Mouse (Mus musculus): Measurements from ENCODE around the gene Arf3.

The Arf3 gene

GRCm38 (mm10) chr15:98791221-98791620 lies 28.2 kb upstream of the Arf3 start:
- DNase-seq (ENCODE audit: low read depth, low spot score), result no peak

- DNase-seq (ENCODE audit: low read depth, low spot score), result no peak
These were observed 27.7 kb upstream of the Arf3 start for GRCm38 (mm10) chr15:98790761-98791160.

- DNase-seq (ENCODE audit: low read depth, low spot score), result peak; percentile 60
These were observed 26.9 kb upstream of the Arf3 start, which contains the start of gene Wnt1 for GRCm38 (mm10) chr15:98789661-98790535. TSS of gene Wnt1 (plus strand) at chr15:98789857.

- no peak for DNase-seq (ENCODE audit: low read depth, low spot score)
These were observed 26.1 kb upstream of the Arf3 start for GRCm38 (mm10) chr15:98788972-98789660.

- no peak for DNase-seq (ENCODE audit: low read depth, low spot score)
These were observed 24.9 kb upstream of the Arf3 start for GRCm38 (mm10) chr15:98787930-98788329.

- no peak for DNase-seq (ENCODE audit: low read depth, low spot score)
These were observed 22.7 kb upstream of the Arf3 start for GRCm38 (mm10) chr15:98785744-98786143.

GRCm38 (mm10) chr15:98781166-98781565 lies 18.2 kb upstream of the Arf3 start:
- no peak for DNase-seq (ENCODE audit: low read depth, low spot score)

- no peak for DNase-seq (ENCODE audit: low read depth, low spot score)
These were observed 17.6 kb upstream of the Arf3 start for GRCm38 (mm10) chr15:98780573-98780972.

GRCm38 (mm10) chr15:98780075-98780474 lies 17.1 kb upstream of the Arf3 start:
- no peak for DNase-seq (ENCODE audit: low read depth, low spot score)

- no peak for DNase-seq (ENCODE audit: low read depth, low spot score)
These were observed 15.8 kb upstream of the Arf3 start for GRCm38 (mm10) chr15:98778806-98779205.

- DNase-seq (ENCODE audit: low read depth, low spot score), result no peak
These were observed 15.3 kb upstream of the Arf3 start for GRCm38 (mm10) chr15:98778191-98778770.

- DNase-seq (ENCODE audit: low read depth, low spot score), result no peak
These were observed 14.7 kb upstream of the Arf3 start, which contains the start of gene Wnt10b for GRCm38 (mm10) chr15:98777762-98778161. TSS of gene Wnt10b (minus strand) at chr15:98778150.

GRCm38 (mm10) chr15:98777005-98777616 lies 14.1 kb upstream of the Arf3 start:
- no peak for DNase-seq (ENCODE audit: low read depth, low spot score)

- no peak for DNase-seq (ENCODE audit: low read depth, low spot score)
These were observed 13.4 kb upstream of the Arf3 start for GRCm38 (mm10) chr15:98776280-98777004.

GRCm38 (mm10) chr15:98775533-98775932 lies 12.5 kb upstream of the Arf3 start:
- no peak for DNase-seq (ENCODE audit: low read depth, low spot score)

- DNase-seq (ENCODE audit: low read depth, low spot score), result no peak
These were observed 11.1 kb upstream of the Arf3 start for GRCm38 (mm10) chr15:98774096-98774495.

GRCm38 (mm10) chr15:98772511-98773211 lies 9.6 kb upstream of the Arf3 start:
- DNase-seq (ENCODE audit: low read depth, low spot score), result no peak

- no peak for DNase-seq (ENCODE audit: low read depth, low spot score)
These were observed 8.9 kb upstream of the Arf3 start for GRCm38 (mm10) chr15:98771813-98772425.

GRCm38 (mm10) chr15:98768259-98768658 lies 5.2 kb upstream of the Arf3 start:
- no peak for DNase-seq (ENCODE audit: low read depth, low spot score)

- no peak for DNase-seq (ENCODE audit: low read depth, low spot score)
These were observed 2.9 kb upstream of the Arf3 start for GRCm38 (mm10) chr15:98765929-98766328.

Data from retina, postnatal 7 days (tissue).